Mouse (Mus musculus): Measurements from ENCODE around the gene Fmod.

DNA sequence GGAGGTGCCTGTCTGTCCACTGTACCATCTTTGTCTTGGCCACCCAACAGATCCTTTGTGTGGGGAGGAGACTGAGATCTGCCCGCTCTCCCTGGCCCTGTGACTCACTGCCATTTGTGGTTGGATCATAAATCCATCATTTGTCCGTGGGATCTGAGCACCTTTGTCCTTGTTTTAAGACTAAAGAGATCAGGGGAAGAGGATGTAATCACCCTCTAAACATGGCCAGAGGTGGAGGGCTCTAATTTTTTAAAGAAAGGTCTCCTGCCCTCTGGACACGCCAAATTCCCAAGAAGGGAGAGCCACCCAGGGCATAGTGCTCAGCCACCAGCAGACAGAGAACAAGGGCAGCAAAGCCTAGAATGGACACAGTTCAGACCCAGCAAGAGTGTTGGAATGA is 54.8 kb downstream of the Fmod start:
- TF ChIP-seq POLR2A (IDR thresholded peaks at IDR 0.05; ENCODE audit: insufficient read depth, low read depth, low read length) (no peak), CTCF (IDR thresholded peaks at IDR 0.05) (no peak), EP300 (IDR thresholded peaks at IDR 0.05; ENCODE audit: insufficient read depth, low read depth, low read length) (no peak)

Measured in heart, adult 2 months (tissue).